Mouse (Mus musculus) CH12.LX (cell line): ENCODE data around the gene Fbxl17. TPM values are rescaled to one million over a fixed set of nuclear protein-coding genes. Genes with fewer than 3 reads are reported as not detected.

Experiments used
- DNase-seq: peaks from one replicate; pipeline ENCODE4 v3.0.0-alpha.2; 2013; ENCODE audit errors: extremely low read depth
- H3K27ac ChIP-seq: 2 replicates; pipeline ENCODE4 v1.5.1; 2012; ENCODE audit warnings: low read depth, mild to moderate bottlenecking, control low read depth, moderate library complexity; ENCODE audit not compliant: insufficient read depth
- H3K27me3 ChIP-seq: replicated peaks from 2 replicates; pipeline ENCODE3; 2012; ENCODE audit warnings: inconsistent platforms
- H3K36me3 ChIP-seq, 2 experiments: replicated peaks in 1 of 2; 2 replicates each; pipeline versions ENCODE3 to v1.6.1; 2012; ENCODE audit warnings: inconsistent platforms in 1 of 2, low read length in 1 of 2, mild to moderate bottlenecking in 1 of 2, mixed read lengths in 1 of 2, moderate library complexity in 1 of 2; ENCODE audit not compliant: control insufficient read depth in 1 of 2, insufficient read depth in 1 of 2
- H3K4me1 ChIP-seq, 2 experiments: 2 replicates each; pipeline ENCODE4 v1.6.1; 2012; ENCODE audit warnings: inconsistent platforms in 1 of 2, moderate library complexity in 1 of 2; ENCODE audit not compliant: insufficient read depth in 2 of 2, control insufficient read depth in 1 of 2
- H3K4me2 ChIP-seq: 2 replicates; pipeline ENCODE4 v1.6.1; 2012; ENCODE audit warnings: low read depth, mild to moderate bottlenecking, control low read depth; ENCODE audit not compliant: poor library complexity, insufficient read depth, severe bottlenecking
- H3K4me3 ChIP-seq, 3 experiments: fragments of 150-350 bp in 1 of 3; sonication (generic) in 1 of 3; replicated peaks in 1 of 3; 2 replicates each; pipeline versions ENCODE3 to v1.5.1; 2011 to 2012; ENCODE audit warnings: low read depth in 2 of 3, low read length in 2 of 3, mild to moderate bottlenecking in 2 of 3, moderate library complexity in 2 of 3, control low read depth in 1 of 3, improper control_type of control experiment in 1 of 3, inconsistent platforms in 1 of 3, mixed read lengths in 1 of 3; ENCODE audit not compliant: poor library complexity in 1 of 3
- H3K79me2 ChIP-seq: replicated peaks from 2 replicates; pipeline ENCODE4 v1.6.1; 2012; ENCODE audit warnings: mild to moderate bottlenecking, moderate library complexity; ENCODE audit not compliant: control insufficient read depth, poor library complexity, insufficient read depth, severe bottlenecking; ENCODE audit errors: extremely low read depth
- H3K9ac ChIP-seq: 2 replicates; pipeline ENCODE4 v1.6.1; 2012; ENCODE audit warnings: low read depth, mild to moderate bottlenecking, control low read depth, moderate library complexity; ENCODE audit not compliant: insufficient read depth
- H3K9me3 ChIP-seq: replicated peaks from 2 replicates; pipeline ENCODE3; 2012; ENCODE audit warnings: low read length, inconsistent platforms, mixed read lengths
- BHLHE40 ChIP-seq: IDR thresholded peaks from 2 replicates; pipeline ENCODE4 v1.6.1; 2011; ENCODE audit warnings: mild to moderate bottlenecking, low read depth, low read length, improper control_type of control experiment
- CTCF ChIP-seq, 2 experiments: IDR thresholded peaks in 1 of 2; conservative IDR thresholded peaks in 1 of 2; 2 replicates each; pipeline ENCODE4 v1.5.1; 2011 to 2012; ENCODE audit warnings: low read depth in 2 of 2, low read length in 2 of 2, improper control_type of control experiment in 1 of 2, inconsistent platforms in 1 of 2, mild to moderate bottlenecking in 1 of 2, moderate library complexity in 1 of 2
- E2F4 ChIP-seq: IDR thresholded peaks from 2 replicates; pipeline ENCODE4 v1.6.1; 2011; ENCODE audit warnings: low read depth, low read length, improper control_type of control experiment; ENCODE audit not compliant: insufficient replicate concordance
- ELF1 ChIP-seq: IDR thresholded peaks from 2 replicates; pipeline ENCODE4 v1.6.1; 2014; ENCODE audit warnings: low read depth, mild to moderate bottlenecking, inconsistent platforms, low read length, improper control_type of control experiment
- EP300 ChIP-seq: IDR thresholded peaks from 2 replicates; pipeline ENCODE4 v1.6.1; 2011; ENCODE audit warnings: low read length, improper control_type of control experiment
- KAT2A ChIP-seq: IDR thresholded peaks from 2 replicates; pipeline ENCODE4 v1.6.1; 2012; ENCODE audit warnings: low read length, improper control_type of control experiment, inconsistent platforms; ENCODE audit not compliant: insufficient replicate concordance
- MAFK ChIP-seq: IDR thresholded peaks from 2 replicates; pipeline ENCODE4 v1.6.1; 2011; ENCODE audit warnings: low read length, improper control_type of control experiment; ENCODE audit not compliant: insufficient replicate concordance
- MAX ChIP-seq: IDR thresholded peaks from 2 replicates; pipeline ENCODE4 v1.6.1; 2011; ENCODE audit warnings: low read length, improper control_type of control experiment
- MAZ ChIP-seq: IDR thresholded peaks from 2 replicates; pipeline ENCODE4 v1.6.1; 2012; ENCODE audit warnings: low read depth, mild to moderate bottlenecking, inconsistent platforms, low read length, improper control_type of control experiment, moderate library complexity
- MXI1 ChIP-seq: IDR thresholded peaks from 2 replicates; pipeline ENCODE4 v1.6.1; 2011; ENCODE audit warnings: mild to moderate bottlenecking, low read depth, low read length, improper control_type of control experiment
- MYC ChIP-seq: IDR thresholded peaks from 2 replicates; pipeline ENCODE4 v1.6.1; 2011; ENCODE audit warnings: low read depth, mild to moderate bottlenecking, improper control_type of control experiment, low read length
- NRF1 ChIP-seq: IDR thresholded peaks from 2 replicates; pipeline ENCODE4 v1.6.1; 2014; ENCODE audit warnings: low read depth, mild to moderate bottlenecking, inconsistent platforms, low read length, improper control_type of control experiment, moderate library complexity
- PAX5 ChIP-seq: IDR thresholded peaks from 2 replicates; pipeline ENCODE4 v1.6.1; 2012; ENCODE audit warnings: low read length, inconsistent platforms, mixed read lengths
- POLR2AphosphoS2 ChIP-seq: IDR thresholded peaks from 2 replicates; pipeline ENCODE4 v1.6.1; 2011; ENCODE audit warnings: low read depth, low read length, improper control_type of control experiment
- RAD21 ChIP-seq: IDR thresholded peaks from 2 replicates; pipeline ENCODE4 v1.6.1; 2011; ENCODE audit warnings: low read depth, mild to moderate bottlenecking, low read length, improper control_type of control experiment, moderate library complexity
- RCOR1 ChIP-seq: conservative IDR thresholded peaks from 2 replicates; pipeline ENCODE4 v1.6.1; 2012; ENCODE audit warnings: low read depth, mild to moderate bottlenecking, inconsistent platforms, low read length, improper control_type of control experiment
- SMC3 ChIP-seq: IDR thresholded peaks from 2 replicates; pipeline ENCODE4 v1.6.1; 2011; ENCODE audit warnings: low read depth, low read length, improper control_type of control experiment
- TCF12 ChIP-seq: IDR thresholded peaks from 2 replicates; pipeline ENCODE4 v1.6.1; 2014; ENCODE audit warnings: low read depth, mild to moderate bottlenecking, inconsistent platforms, low read length, improper control_type of control experiment
- UBTF ChIP-seq: IDR thresholded peaks from 2 replicates; pipeline ENCODE4 v1.6.1; 2012; ENCODE audit warnings: low read depth, mild to moderate bottlenecking, inconsistent platforms, low read length, improper control_type of control experiment, moderate library complexity
- USF2 ChIP-seq: conservative IDR thresholded peaks from 2 replicates; pipeline ENCODE4 v1.6.1; 2011; ENCODE audit warnings: low read depth, low read length, improper control_type of control experiment
- ZC3H11A ChIP-seq: IDR thresholded peaks from 2 replicates; pipeline ENCODE4 v1.6.1; 2012; ENCODE audit warnings: low read depth, mild to moderate bottlenecking, inconsistent platforms, low read length, improper control_type of control experiment
- ZKSCAN1 ChIP-seq: IDR thresholded peaks from 2 replicates; pipeline ENCODE4 v1.6.1; 2012; ENCODE audit warnings: low read depth, inconsistent platforms, low read length, improper control_type of control experiment, borderline replicate concordance
- ZNF384 ChIP-seq: IDR thresholded peaks from 2 replicates; pipeline ENCODE4 v1.6.1; 2012; ENCODE audit warnings: low read depth, low read length, improper control_type of control experiment, inconsistent platforms
- dilution Hi-C: fragments of 300-500 bp; cut with MboI; formaldehyde crosslinking; loops from 2 replicates; pipeline ENCODE4 v1.14.3; 2020; ENCODE audit warnings: low sequenced_read_pairs; ENCODE audit not compliant: extremely low pct_unique_long_range_greater_than_20kb, extremely low pct_ligation_motif_present
- in situ Hi-C: fragments of 300-500 bp; cut with MboI; formaldehyde crosslinking; loops from 3 replicates; pipeline ENCODE4 v1.14.3; 2019; ENCODE audit warnings: low sequenced_read_pairs, low pct_ligation_motif_present, low pct_unique_long_range_greater_than_20kb, mixed read lengths
- polyA plus RNA-seq: library from polyadenylated mRNA; unstranded; fragments of >175 nt; gene quantifications from 2 replicates; pipeline ENCODE4 v1.2.1, GENCODE M21; 2012; ENCODE audit warnings: low read depth; ENCODE audit not compliant: insufficient read length
- total RNA-seq, 2 experiments: library from RNA; depleted of rRNA; stranded (reverse); fragments of 300-350 nt in 1 of 2; fragments of >200 nt in 1 of 2; gene quantifications; 2 replicates each; pipeline ENCODE4 v1.2.3; 2012 to 2014

The Fbxl17 gene
- total and polyA plus RNA-seq, 3 experiments, result 4.0 to 6.9 (median 4.3) TPM

GRCm38 (mm10) chr17:63419503-63419902 is 80.3 kb downstream of the Fbxl17 start:
- dilution Hi-C loops (no loop called here), in situ Hi-C loops (no loop called here)
- peaks cover 2% of the 10 kb centered on the region for H3K9me3 ChIP-seq
- H3K9ac ChIP-seq, result no peak overlapping the region
- DNase-seq, result no peak
- peaks cover 0 to 11% of the 10 kb centered on the region in 2 experiments for H3K36me3 ChIP-seq
- H3K4me2 ChIP-seq, result no peak overlapping the region
- H3K27me3 ChIP-seq, result no peaks in the 10 kb centered on the region
- H3K79me2 ChIP-seq, result no peaks in the 10 kb centered on the region
- no peak overlapping the region for H3K4me3 ChIP-seq
- no peak overlapping the region for H3K27ac ChIP-seq
- TF ChIP-seq RAD21, result no peak
- TF ChIP-seq BHLHE40, result no peak
- no peak for TF ChIP-seq MAX
- peaks cover 3 to 13% of the 10 kb centered on the region in 2 experiments; a peak in 3 of 4 replicates for H3K4me1 ChIP-seq

DNA sequence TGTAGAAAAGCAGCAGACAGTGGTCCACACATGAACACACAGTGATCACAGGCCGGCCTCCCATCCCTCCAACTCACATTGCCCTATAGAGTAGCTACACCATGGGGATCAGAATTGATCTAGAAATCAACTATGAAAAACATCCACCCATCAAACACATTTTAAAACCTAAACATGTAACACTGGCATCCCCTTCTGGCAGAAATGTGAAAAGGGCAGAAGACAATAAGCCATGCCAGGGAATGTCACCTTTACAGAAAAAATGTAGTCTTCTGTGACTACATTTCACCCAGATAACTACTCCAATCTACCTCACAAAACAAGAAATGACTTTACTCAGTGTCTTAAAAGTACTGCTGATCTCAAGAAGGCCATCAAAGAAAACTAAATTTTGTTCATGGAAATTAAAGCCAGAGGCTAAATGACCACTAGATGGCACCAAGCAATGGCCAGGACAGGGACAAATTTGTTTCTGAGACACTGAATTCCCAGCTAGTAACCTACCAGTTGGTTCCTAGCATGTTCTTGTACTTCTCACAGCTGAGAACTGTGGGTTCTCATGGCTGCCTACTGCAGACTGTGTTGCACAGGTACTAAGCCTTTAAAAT is 85.7 kb downstream of the Fbxl17 start:
- Histone ChIP-seq H3K27ac (no peak overlapping the region), H3K4me2 (no peak overlapping the region), H3K4me3 (no peak overlapping the region), H3K4me1 (no peaks in the 10 kb centered on the region), H3K27me3 (no peaks in the 10 kb centered on the region), H3K9ac (no peak overlapping the region), H3K79me2 (no peaks in the 10 kb centered on the region), H3K9me3 (peaks cover 9% of the 10 kb centered on the region), H3K36me3 (peaks cover 4 to 12% of the 10 kb centered on the region in 2 experiments)
- peak; percentile 37 for DNase-seq
- dilution Hi-C loops, result no loop called here
- in situ Hi-C loops, result loop anchor here (5.0 kb wide), 1 partner anchor 92 kb away; no protein-coding TSS in a partner anchor
- peak; percentile 70 for TF ChIP-seq SMC3
- no peak for TF ChIP-seq ELF1
- TF ChIP-seq MXI1, result no peak
- TF ChIP-seq ZC3H11A, result peak; percentile 68
- TF ChIP-seq CTCF (conservative IDR thresholded peaks at IDR 0.05 in 1 of 2, IDR thresholded peaks at IDR 0.05 in 1 of 2; ENCODE audit: low read depth in 2 of 2, low read length in 2 of 2), result peak; percentile 76 to 87
- TF ChIP-seq MAFK, result no peak
- TF ChIP-seq KAT2A, result no peak
- no peak for TF ChIP-seq ZKSCAN1
- no peak for TF ChIP-seq E2F4
- TF ChIP-seq MYC, result no peak
- TF ChIP-seq UBTF, result no peak
- TF ChIP-seq ZNF384, result peak; percentile 21; the same call in 1 of the 2 replicates
- no peak for TF ChIP-seq EP300
- peak; percentile 68 for TF ChIP-seq RAD21
- no peak for TF ChIP-seq MAZ
- 0 out of 2 replicates have a peak, but pooled peaks have one; percentile 35 for TF ChIP-seq MAX
- TF ChIP-seq USF2, result no peak
- no peak for TF ChIP-seq TCF12
- TF ChIP-seq POLR2AphosphoS2, result no peak
- TF ChIP-seq RCOR1, result no peak
- TF ChIP-seq NRF1, result no peak
- no peak for TF ChIP-seq PAX5
